ENCODE assay signal across 18 mouse cellular contexts in genomic region chr1:35945596-35945995, GRCm38 (mm10).
"Had no signal": no experiment of that assay in that cellular context is flagged by ENCODE, and none has a peak within 500 bp of the region (broad histone marks: within the 10 kb centered on the region; RNA-seq: fewer than 3 reads in every experiment).

No protein-coding gene starts in this region.

- H3K9ac ChIP-seq: liver, embryonic 15.5 days; midbrain, embryonic 15.5 days; neural tube, embryonic 13.5 days; stomach, embryonic 15.5 days had no signal

- H3K27me3 ChIP-seq: liver, embryonic 15.5 days; midbrain, embryonic 15.5 days; neural tube, embryonic 13.5 days; stomach, embryonic 15.5 days had no signal

- H3K4me1 ChIP-seq: liver, embryonic 15.5 days had no signal

- H3K4me3 ChIP-seq: limb, embryonic 10.5 days; liver, embryonic 15.5 days; midbrain, embryonic 15.5 days; neural tube, embryonic 13.5 days; stomach, embryonic 15.5 days had no signal

- H3K36me3 ChIP-seq: limb, embryonic 10.5 days; liver, embryonic 15.5 days; midbrain, embryonic 15.5 days; neural tube, embryonic 13.5 days; stomach, embryonic 15.5 days had no signal

- H3K27ac ChIP-seq: kidney, postnatal 0 days; limb, embryonic 10.5 days; liver, embryonic 15.5 days; midbrain, embryonic 15.5 days; neural tube, embryonic 13.5 days; stomach, embryonic 15.5 days had no signal

- ATAC-seq: lung, postnatal 0 days; midbrain, embryonic 15.5 days had no signal

- DNase-seq: kidney, adult 8-10 months; kidney, postnatal 36 days; lung, adult 2 months; lung, postnatal 4 days; retina, postnatal 1 day; right cerebral cortex, postnatal 4 days; spleen, adult 18-20 months; thymus, adult 2 months; thymus, postnatal 25 days had no signal

- H3K9me3 ChIP-seq: limb, embryonic 10.5 days; liver, embryonic 15.5 days; midbrain, embryonic 15.5 days; neural tube, embryonic 13.5 days; stomach, embryonic 15.5 days had no signal

- H3K4me2 ChIP-seq: liver, embryonic 11.5 days; liver, embryonic 15.5 days; midbrain, embryonic 11.5 days; midbrain, embryonic 15.5 days; neural tube, embryonic 13.5 days; stomach, embryonic 15.5 days had no signal
